Mouse (Mus musculus) v-Abl transformed pro-B cells (cell line): ENCODE data around the gene Cux2.

Experiments
- in situ Hi-C, 2 experiments: fragments of 400-800 bp; cut with MboI; formaldehyde crosslinking; loops; one replicate each; pipeline ENCODE4 v1.15.1; 2025; ENCODE audit not compliant: unreplicated experiment in 2 of 2

Cux2 gene

DNA sequence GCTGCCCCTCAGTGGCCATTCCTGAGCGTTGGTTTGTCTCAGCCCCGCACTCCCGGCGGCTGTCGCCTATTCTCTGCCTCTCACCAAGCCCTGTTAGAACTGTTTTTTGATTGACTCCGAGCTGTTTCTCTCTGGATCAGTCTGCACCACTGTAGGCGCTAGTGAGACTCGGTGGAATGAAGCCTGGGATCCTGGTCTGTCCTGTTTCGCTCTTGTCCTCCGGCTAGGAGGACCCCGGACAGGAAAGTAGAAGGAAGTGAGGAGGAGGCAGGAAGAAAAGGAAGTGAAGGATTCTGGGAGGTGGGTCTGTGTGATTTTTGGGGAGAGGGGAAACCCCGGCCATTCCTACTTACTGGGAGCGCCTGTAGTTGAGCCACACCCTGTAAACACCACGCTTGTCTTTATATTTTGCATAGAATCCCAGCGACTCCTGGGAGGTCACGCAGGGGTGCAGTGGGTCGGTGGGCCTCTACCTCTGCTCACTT, 201.8 kb downstream of the Cux2 start:
- in situ Hi-C loops = loop anchor here (5.0 to 10.0 kb wide), 3 partner anchors 36 to 223 kb away; no protein-coding TSS in a partner anchor

DNA sequence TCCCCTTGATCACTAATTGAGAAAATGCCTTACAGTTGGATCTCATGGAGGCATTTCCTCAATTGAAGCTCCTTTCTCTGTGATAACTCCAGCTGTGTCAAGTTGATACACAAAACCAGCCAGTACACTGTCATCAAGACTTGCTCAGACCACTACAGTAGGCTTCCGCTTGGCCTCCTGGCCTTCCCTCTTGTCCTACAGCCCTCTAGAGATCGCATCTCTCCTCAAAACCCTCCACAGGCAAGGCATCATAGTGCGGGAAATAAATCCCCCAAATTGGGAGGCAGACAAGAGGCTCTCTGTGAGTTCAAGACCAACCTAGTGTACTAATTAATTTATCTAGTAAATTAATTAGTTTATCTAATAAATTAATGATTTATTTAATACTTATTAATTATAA, 202.6 kb downstream of the Cux2 start:
- in situ Hi-C loops = loop anchor here (5.0 to 10.0 kb wide), 3 partner anchors 35 to 222 kb away; no protein-coding TSS in a partner anchor

DNA sequence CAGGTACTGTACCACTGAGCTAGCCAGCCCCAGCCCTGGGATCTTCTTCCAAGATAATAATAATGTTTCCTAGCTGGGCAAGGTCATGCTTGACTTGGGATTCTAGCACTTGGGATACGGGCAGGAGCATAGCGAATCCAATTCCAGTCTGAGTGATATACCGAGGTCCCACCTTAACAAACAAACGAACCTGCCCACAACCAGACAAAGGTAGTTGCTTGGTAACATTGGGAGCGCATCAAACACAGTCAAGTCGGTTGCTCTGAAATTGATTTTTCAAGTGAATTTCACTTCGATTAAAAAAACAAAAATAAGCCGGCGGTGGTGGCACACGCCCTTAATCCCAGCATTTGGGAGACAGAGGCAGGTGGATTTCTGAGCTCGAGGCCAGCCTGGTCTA, 203.6 kb downstream of the Cux2 start:
- in situ Hi-C loops = loop anchor here (5.0 to 10.0 kb wide), 3 partner anchors 34 to 222 kb away; no protein-coding TSS in a partner anchor

DNA sequence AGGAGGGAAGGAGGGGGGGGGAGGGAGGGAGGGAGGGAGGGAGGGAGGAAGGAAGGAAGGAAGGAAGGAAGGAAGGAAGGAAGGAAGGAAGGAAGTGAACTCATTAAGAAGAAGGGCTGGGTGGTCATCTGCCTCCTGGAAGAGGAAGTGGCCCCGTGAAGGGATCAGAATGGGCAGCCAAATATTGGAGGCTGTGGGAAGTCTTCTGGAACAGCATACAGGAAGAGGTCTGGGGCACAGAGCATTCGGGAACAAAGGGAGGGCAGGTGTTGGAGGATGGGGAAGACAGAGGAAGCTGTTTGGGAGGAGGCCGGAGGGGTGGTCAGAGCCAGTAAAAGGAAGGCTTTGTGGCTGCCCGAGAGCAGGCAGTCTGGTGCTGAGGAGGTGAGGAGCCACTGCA, 204.5 kb downstream of the Cux2 start:
- in situ Hi-C loops = loop anchor here (5.0 to 10.0 kb wide), 3 partner anchors 33 to 221 kb away; no protein-coding TSS in a partner anchor

DNA sequence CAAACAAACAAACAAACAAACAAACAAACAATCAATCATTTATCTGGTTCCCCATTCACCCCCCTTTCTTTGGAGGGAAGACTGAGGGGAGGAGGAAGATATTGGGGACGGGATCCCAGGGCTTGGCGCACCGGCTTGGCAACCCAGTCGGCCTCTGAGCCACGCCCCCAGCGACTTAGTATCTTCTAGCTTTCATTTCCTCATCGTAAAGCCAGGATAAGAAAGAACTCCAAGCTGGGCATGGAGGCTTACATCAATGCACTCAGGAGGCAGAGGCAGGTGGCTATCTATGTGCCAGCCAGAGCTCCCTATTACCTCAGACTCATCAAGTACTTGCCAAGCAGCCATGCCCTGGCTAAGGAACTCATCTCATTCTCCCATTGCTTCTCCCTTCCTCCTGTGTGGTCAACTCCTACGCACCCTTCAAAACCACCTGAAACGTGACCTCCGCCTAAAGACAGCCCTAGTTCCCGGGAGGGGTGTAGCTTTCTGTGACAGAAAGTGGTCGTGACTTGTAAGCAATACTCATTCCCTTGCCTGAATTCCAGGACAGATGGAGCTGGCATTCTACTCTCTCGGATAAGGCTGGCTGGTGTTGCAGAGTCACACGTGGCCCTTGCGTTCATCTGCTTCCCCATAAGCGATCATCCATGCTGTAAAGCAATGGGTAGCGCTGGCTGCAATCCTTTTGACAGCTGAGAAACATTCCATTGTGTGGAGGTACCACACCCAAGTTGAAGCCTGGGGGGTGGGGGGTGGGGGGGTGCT, 206.6 kb downstream of the Cux2 start:
- in situ Hi-C loops = loop anchor here (10.0 kb wide), 2 partner anchors 49 to 219 kb away; no protein-coding TSS in a partner anchor

DNA sequence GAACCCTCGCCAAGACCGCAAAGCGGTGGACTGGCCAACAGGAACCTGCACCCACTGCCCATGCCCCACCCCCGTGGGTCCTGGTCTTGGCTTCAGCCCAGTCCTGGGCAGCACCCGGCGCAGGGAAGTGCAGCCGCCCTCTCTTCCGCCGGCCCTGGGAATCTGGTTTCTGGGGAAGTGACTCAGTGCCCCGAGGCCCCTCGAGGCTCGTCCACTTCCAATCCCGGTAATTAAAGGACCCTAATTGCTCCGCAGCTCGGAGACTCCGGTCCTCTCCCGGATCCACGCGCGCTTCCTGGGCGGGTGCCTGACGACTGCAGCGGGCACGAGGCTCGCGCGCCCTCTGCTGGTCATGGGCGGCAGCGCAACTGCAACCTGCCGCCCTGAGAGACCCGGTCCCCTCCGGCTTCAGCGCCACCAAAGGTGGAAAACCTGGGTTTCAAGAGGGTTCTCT, 207.2 kb downstream of the Cux2 start:
- in situ Hi-C loops = loop anchor here (10.0 kb wide), 2 partner anchors 48 to 218 kb away; no protein-coding TSS in a partner anchor

DNA sequence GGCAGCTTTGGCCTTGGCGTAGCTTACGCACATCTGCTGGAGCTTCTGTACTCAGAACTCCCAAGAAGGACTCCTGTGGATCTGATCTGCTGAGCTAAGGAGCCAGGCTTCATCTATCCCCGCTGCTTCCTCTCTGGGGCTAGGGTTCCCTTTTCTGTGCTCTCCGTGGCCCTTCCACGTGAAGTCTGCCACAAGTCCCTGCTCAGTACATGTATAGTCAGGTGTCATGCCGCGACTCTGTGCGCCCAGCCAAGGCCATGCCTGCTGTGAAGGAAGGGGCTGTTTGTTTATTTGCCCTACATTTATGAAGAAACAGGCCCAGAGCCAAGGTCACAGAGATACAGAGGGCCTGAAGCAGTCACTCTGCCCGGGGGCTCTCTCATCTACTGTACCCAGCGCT, 207.9 kb downstream of the Cux2 start:
- in situ Hi-C loops = loop anchor here (10.0 kb wide), 2 partner anchors 47 to 217 kb away; no protein-coding TSS in a partner anchor

DNA sequence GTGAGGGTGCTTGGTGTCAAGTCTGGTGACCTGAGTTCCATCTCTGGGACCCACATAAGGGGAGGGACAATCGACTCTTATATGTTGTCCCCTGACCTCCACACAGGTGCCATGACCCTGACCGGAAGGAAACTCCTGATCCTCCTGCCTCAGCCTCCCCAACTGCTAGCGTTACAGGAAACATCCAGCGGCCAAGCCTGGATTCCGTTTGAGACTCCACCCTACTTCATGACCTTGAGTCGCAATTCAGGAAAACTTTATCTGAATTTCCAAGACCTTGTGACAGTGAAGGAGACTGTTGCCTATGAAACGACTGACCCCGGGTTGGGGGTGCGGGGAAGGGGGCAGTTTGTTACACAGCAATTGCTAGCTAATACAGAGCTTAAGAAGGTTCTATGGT, 208.4 kb downstream of the Cux2 start:
- in situ Hi-C loops = loop anchor here (10.0 kb wide), 2 partner anchors 47 to 217 kb away; no protein-coding TSS in a partner anchor

DNA sequence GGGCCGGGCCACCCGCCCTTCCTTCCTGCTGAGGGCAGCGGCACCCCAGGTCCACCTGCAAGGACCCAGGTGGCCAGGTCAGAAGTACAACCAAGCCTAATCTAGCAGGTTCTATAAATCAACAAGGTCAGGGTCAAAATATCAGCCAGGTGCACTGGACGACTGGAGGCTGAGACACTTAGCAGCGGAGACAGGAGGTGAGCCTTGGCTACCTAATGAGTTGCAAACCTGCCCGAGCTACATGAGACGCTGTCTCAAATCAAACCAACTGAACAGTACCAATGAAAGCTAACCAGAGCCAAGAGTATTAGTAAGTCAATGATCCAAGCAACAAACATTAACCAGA, 210.8 kb downstream of the Cux2 start:
- in situ Hi-C loops = loop anchor here in 1 of 2 experiments (10.0 kb wide), 1 partner anchor 386 kb away; no protein-coding TSS in a partner anchor

DNA sequence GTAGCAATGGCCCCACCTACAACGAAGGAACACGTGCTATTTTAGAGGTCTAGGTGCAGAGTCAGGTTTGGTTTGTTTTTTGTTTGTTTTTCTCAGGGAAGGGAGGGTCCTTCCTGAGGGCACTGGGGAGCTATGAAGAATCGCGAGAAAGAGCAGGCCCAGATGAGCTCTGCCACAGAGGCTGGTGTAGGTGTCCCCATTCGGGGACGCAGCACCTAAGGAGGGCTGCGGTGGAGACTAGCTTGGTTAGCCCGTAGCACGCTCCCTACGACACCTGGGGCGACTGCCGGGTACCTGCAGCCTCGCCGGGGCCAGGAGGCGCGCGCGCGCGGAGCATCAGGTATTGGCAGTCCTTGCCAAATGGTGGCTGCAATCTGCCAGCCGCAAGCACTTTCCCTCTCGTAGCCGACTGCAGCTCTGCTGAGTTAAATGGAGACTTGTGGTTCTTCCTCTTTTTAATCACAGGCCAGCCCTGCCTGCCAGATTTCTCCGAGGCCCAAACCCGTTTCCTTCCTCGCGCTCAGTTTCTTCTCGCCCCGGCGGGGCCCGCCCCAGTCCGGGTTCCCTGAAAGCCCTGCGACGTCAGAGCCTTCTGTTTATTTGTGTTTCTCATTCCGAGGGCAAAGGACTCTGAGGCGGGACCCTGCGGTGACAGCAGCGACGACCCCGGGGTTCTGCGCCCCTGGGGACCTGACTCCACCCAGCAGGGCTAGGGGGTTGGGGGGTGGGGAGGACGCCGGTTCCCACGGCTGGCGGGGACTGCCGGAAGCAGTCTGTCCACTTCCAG, 211.4 kb downstream of the Cux2 start:
- in situ Hi-C loops = loop anchor here in 1 of 2 experiments (10.0 kb wide), 1 partner anchor 386 kb away; no protein-coding TSS in a partner anchor

DNA sequence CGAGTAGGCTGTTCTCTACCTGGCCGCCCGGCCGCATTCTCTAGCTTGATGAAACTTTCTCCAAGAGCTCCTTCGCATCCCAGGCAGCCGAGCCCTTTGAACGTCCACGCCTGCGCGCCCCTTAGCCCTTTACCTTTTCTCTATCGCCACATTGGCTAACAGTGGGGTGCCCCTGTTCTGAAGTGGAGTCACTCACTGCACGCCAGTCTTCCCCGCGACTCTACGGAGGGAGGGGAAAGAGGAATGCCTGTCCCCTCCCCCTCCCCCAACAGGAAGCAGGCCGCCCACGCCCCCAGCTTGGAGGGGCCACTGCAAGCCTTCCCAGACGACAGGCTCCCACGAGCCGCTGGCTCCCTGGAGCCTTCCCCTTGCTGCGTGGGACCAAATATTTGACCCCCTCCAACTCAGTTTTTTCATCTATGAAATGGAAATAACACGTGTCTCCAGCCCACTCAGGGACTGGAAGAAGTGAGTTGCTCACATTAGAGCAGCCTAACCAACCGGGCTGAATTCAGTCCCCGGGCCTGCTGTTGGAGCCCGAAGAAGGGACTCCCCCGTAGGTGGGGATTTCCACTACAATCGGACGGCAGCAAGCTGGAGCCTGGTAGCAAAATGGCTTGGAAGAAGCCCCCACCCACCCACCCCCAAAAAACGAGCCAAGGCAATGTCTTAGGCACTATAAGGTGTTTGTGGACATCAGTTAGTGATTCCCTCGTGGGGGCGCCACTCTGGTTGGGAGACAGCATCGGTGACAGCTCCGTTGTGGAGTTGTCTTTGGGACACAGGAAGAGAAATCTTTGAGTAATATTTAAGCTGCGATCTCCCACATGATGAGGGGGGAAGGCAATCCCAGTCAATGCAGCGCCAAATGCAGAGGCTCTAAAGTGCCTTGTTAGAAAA, 212.2 kb downstream of the Cux2 start, which contains the start of gene Sh2b3:
Gene Sh2b3 (minus strand): TSS at position 206 of the 900 bp plus-strand sequence.
- in situ Hi-C loops = loop anchor here in 1 of 2 experiments (10.0 kb wide), 1 partner anchor 387 kb away; no protein-coding TSS in a partner anchor

DNA sequence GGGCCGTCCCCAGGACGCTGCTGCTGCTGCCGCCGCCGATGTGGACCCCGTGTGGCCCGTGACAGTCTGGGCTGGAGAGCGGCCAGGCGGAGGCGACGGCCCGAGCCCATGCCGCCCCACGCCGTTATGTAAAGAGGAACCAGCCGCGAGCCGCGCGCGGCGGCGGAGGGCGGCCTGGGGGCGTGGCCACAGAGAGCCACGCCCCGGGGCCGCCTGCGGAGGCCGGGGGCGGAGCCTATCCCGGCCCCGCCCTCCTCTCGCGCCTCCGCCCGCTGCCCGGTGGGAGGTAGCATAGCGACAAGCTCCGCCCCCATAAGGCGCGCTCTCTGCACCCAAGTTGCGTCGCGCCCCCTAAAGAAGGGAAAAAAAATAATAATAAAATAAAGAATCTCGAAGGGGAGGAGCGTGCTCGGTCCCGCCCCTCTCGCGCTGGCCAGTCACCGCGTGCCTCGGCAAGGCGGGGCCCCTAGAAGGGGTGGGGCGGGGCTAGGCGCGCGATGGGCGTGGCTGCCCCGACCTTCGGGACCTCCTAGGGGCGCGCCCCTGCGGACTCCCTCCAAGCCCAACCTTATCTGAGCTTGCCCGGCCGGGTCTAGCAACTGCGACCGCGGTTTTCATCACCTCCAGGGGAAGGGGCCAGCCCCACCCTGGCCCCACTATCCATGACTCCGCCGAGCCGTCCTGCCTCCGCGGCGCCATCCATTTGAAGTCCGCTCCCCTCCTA, 213.0 kb downstream of the Cux2 start:
- in situ Hi-C loops = loop anchor here in 1 of 2 experiments (10.0 kb wide), 1 partner anchor 388 kb away; no protein-coding TSS in a partner anchor

DNA sequence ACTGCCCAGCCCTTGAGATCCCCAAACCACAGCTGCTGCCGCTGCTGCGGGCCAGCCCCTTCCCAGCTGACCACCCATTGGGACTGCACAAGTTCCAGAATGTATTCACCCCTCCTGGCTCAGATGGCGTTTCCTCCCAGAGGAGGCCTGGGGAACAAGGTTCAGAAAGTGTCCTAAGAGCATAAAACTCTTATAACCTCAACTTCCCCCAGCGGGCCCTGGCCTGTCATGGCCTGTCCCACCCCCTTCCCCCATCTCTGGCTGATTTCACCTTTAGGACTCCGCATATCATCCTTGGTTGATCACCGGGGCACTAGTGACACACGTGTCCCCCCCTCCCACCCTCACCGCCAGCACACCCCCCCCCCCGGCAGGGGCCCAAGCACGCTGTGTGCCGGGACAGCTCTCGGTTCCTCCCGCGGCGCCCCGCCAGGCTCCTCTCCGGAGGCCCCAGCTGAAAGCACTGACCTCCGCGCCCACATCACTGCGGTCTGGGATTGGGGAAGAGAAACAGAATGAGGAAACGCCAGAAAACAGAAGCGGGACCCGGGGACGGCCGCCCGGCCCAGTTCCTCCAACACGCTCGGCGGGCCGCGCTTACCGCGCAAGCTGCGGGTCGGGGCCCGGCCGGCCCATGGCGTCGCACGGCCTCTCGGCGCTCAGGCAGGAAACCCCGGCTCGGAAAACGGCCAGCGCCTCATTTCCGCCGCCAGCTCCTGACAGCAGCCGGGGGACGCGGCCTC, 213.8 kb downstream of the Cux2 start:
- in situ Hi-C loops = loop anchor here in 1 of 2 experiments (10.0 kb wide), 1 partner anchor 389 kb away; no protein-coding TSS in a partner anchor

DNA sequence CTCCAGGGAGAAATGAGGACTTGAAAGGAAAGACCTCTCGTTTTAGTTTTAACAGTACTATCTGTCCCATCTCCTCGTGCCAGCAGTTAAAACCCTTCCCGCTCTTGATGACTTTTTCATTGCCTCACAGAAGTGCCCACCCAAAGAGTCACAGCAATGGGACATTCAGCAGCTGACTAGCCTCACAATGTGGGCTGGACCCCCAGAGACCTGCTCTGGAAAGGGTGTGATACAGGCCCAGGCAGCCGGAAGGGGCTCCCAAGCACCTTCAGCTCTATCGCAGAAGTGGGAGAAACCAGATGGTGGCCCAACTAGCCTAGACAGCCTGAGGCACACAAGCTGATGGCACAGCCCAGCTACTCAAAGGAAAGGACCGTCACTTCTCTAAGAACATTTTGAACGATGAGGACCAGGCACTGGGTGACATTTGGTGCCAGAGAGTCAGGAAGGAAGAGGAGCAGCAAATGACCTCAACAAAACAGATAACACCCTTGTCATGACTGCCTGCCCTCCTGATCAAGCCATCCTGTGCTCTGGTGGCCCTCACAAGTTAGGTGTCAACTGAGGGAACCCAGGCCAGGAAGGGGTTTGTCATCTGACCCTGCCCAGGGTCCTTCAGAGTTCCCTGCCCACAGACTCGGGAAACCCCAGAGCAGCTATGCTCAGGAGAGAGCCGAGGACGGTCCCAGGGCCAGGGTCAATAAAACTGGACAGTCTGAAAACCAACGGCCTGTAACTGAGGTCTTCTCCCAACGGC, 214.7 kb downstream of the Cux2 start:
- in situ Hi-C loops = loop anchor here in 1 of 2 experiments (10.0 kb wide), 1 partner anchor 390 kb away; no protein-coding TSS in a partner anchor

DNA sequence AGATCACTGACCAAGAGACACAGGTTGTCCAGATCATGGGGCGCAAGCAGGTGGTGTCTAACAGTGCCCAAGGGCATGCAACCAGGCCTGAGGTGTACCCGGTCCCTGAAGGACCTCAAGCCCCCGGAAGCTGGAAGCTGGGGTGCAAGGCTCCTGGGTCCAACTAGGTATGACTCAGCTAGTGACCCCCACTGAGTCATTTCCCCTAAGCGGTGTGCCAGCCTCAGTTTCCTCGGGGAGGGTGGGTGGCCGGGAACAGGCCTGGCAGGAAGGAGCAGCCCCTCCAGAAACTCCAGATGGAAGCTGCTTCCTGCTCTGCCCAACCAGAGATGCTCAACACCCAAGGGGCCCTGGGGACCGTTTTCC, 215.7 kb downstream of the Cux2 start:
- in situ Hi-C loops = loop anchor here in 1 of 2 experiments (10.0 kb wide), 1 partner anchor 391 kb away; no protein-coding TSS in a partner anchor

DNA sequence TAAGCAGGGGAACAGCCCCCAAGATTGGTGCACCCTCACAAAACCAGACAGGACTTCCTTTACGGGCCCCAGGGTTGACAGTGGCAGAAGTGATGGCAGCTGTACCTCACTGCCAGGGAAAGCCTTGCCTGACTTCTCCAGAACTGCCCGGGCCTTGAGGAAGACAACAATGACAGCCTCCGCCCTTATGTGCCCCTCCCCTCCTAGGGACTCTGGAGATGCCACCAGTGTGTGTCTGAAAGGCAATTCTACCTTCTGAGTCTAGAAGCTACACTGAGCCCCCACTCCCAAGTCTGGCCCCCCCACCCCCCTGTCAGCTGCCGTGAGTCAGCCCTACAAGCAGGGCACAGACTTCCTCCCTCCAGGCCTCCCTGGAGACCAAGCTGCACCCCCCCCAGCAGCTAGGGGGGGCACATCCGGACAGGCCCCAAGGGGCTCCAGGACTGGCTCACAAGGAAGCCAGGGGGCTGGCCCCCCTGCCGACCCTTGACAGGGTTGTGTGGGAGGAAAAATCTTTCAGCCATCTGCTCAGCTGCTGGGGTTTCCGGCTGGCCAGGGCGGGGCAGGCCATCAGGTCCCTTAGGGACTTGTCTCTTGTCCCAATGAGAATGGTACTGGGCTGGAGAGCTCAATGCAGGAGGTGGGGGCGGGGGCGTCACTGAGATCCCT, 216.2 kb downstream of the Cux2 start:
- in situ Hi-C loops = loop anchor here in 1 of 2 experiments (10.0 kb wide), 1 partner anchor 391 kb away; no protein-coding TSS in a partner anchor

DNA sequence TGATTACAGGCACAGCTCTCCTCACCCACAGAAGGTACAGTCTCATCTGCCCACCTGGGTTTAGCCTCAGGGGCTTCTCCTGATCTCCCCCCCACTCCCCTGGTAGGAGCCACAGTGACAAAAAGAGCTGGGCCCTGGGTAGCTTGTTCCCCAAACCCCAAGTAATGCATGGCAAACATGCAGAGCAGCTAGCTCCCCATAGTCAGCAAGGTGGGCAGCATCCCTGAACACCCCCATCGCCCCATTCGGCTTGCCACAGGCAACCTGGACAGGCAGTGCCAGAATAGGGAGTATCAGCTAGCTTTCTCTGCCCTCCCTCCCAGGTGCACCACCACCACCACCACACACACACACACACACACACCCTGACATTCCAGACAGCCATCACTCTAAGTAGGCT, 216.7 kb downstream of the Cux2 start:
- in situ Hi-C loops = loop anchor here in 1 of 2 experiments (10.0 kb wide), 1 partner anchor 392 kb away; no protein-coding TSS in a partner anchor
